Mouse (Mus musculus) neural tube, embryonic 14.5 days (tissue): Measurements from ENCODE around the gene Cit. TPM values are rescaled to one million over a fixed set of nuclear protein-coding genes. Genes with fewer than 3 reads are reported as not detected.
"Not testable (repeated sequence)": the region's sequence is repeated elsewhere in the genome, so short reads cannot be mapped to it uniquely, and the experiment has no call there.

Experiments used
- ATAC-seq: fragments of 200-750 bp; cut with Nextera tagmentation; 2 replicates; pipeline ENCODE4 v1.8.0; 2017; ENCODE audit warnings: low read depth, mild to moderate bottlenecking, moderate TSS enrichment, moderate library complexity
- H3K27ac ChIP-seq: fragments of 300-500 bp; sonication (generic); 2 replicates; pipeline ENCODE4 v1.5.1; 2014; ENCODE audit warnings: low read depth, mild to moderate bottlenecking, control low read depth, low read length, moderate library complexity, mixed read lengths
- H3K27me3 ChIP-seq: fragments of 300-500 bp; sonication (generic); 2 replicates; pipeline ENCODE4 v1.6.1; 2014; ENCODE audit warnings: low read length; ENCODE audit not compliant: control insufficient read depth, insufficient read depth
- H3K36me3 ChIP-seq: fragments of 300-500 bp; sonication (generic); 2 replicates; pipeline ENCODE4 v1.6.1; 2014; ENCODE audit warnings: low read length, mixed read lengths; ENCODE audit not compliant: control insufficient read depth, insufficient read depth
- H3K4me1 ChIP-seq: fragments of 300-500 bp; sonication (generic); 2 replicates; pipeline ENCODE4 v1.6.1; 2014; ENCODE audit warnings: low read length; ENCODE audit not compliant: control insufficient read depth, insufficient read depth
- H3K4me2 ChIP-seq: fragments of 300-500 bp; sonication (generic); 2 replicates; pipeline ENCODE4 v1.6.1; 2014; ENCODE audit warnings: mild to moderate bottlenecking, low read depth, low read length, control low read depth
- H3K4me3 ChIP-seq: fragments of 300-500 bp; sonication (generic); 2 replicates; pipeline ENCODE4 v1.5.1; 2014; ENCODE audit warnings: low read depth, low read length, control low read depth, mixed read lengths
- H3K9ac ChIP-seq: fragments of 300-500 bp; sonication (generic); replicated peaks from 2 replicates; pipeline ENCODE4 v1.6.1; 2014; ENCODE audit warnings: low read depth, mild to moderate bottlenecking, control low read depth, low read length, mixed read lengths
- H3K9me3 ChIP-seq: fragments of 300-500 bp; sonication (generic); 2 replicates; pipeline ENCODE4 v1.6.1; 2016; ENCODE audit warnings: low read length; ENCODE audit not compliant: control insufficient read depth
- WGBS: fragments of 180-500 bp; shearing (Covaris S2); extraction: QIAGEN DNeasy Blood & Tissue Kit; methylation state at CpG from one replicate; pipeline ENCODE4 v1.1.7; 2014; 5-methylcytosine and 5-hydroxymethylcytosine counted together
- polyA plus RNA-seq: library from polyadenylated mRNA; unstranded; fragments of >200 nt; fragmentation: Nextera tagmentation; extraction: Ambion mirVana; gene quantifications from 2 replicates; pipeline ENCODE4 v1.2.1, GENCODE M21; 2014

The Cit gene
- 22.1 and 34.0 TPM in 2 replicates for polyA plus RNA-seq

DNA sequence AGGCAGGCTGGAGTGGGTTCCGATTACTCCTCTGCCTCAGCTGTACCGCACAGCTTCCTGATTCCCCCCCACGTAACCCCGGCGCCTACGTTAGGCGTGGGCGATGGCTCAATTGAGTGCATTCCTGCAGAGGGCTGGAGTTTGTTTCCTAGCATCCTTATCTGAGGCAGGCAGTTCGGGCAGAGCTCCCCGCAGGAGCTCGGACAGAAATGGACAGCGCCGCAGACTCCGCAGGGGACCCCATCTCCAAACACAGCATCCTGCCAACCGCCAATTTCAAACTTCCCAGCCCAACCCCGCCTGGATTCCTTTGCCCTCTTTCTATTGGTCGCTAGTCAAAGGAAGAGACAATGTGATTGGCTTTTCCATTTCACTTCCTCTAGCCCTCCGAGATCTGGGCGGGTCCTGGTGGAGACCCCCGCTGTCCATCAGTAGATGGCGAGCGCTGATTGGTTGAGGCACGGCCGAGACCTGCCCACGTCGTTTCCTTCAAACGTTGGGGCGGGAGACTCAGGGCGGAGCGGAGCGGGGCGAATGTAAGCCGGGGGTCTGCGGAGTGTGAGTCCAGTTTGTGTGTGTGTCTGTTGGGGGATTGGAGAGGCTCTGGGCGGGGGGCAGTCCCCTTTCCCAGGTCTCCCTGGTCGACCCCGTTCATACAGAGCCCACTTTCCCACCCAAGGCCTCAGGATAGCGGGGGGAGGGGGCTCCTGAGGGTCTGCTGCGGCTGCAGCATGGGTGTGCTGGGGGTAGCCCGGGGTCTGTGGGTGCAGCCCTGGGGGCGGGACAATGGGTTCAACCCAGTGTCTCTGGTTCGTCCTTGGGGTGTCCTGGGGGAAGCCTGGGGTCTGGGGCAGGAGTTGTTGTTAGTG lies at the start of gene Cit:
Gene Cit, plus strand, starts transcription at position 513 of the 869 bp plus-strand sequence.
- Histone ChIP-seq H3K4me2 (peak within 1 kb of the TSS; percentile 57), H3K4me3 (peak within 1 kb of the TSS; percentile 42), H3K27me3 (no peaks in the 10 kb centered on the region), H3K9ac (peak within 1 kb of the TSS; percentile 34; the same call in 1 of the 2 replicates), H3K36me3 (no peaks in the 10 kb centered on the region), H3K4me1 (peaks cover 5% of the 10 kb centered on the region; the same call in 1 of the 2 replicates), H3K9me3 (no peaks in the 10 kb centered on the region), H3K27ac (no peak within 1 kb of the TSS)
- ATAC-seq, result peak; percentile 99
- WGBS, result under 1% methylated on average over 39 of the region's 42 CpGs

DNA sequence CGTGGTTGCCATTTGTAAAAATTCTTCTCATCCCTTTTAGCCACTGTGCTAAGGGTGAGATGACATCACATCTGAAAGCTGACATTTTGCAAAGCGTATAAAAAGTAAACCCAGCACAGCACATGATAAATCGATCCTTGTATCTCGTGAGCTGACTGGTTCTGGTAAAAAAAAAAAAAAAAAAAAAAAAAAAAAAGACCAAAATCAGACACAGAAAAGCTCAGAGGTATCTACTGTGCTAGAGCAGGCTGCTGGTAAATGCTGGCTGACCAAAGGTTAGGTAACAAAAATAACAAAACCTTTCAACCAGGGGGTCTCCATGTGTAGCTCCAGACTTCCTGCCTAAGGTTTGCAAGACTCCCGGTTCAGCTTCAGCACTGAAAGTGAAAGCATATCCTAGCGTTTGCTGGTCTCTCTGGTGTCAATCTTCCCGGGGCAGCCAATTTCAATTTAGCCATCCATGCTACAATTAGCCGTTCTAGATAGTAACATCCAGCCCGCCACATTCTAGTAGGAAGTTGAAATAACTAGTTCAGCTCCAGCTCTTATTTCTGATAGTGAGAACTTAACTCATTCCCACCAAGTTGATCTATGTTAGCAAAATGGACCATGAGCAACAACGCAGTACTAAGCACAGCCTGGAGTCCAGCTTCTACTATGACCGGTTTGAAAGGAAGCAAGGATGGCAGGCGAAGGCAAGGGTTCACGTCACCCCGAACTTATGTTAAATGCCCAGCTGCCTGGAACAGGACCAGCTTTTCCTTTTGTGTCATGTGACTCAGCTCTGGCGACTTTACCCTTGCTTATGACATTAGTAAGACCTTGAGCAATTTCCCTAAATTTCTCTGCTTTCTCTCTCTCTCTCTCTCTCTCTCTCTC lies 45.8 kb upstream of the Cit start:
- Histone ChIP-seq H3K4me2 (no peak overlapping the region), H3K27ac (no peak overlapping the region), H3K9ac (no peak overlapping the region), H3K9me3 (no peaks in the 10 kb centered on the region), H3K27me3 (no peaks in the 10 kb centered on the region), H3K4me3 (no peak overlapping the region), H3K36me3 (no peaks in the 10 kb centered on the region), H3K4me1 (no peaks in the 10 kb centered on the region)
- ATAC-seq, result no peak
- WGBS, result 74% methylated on average over 15 of the region's 15 CpGs

DNA sequence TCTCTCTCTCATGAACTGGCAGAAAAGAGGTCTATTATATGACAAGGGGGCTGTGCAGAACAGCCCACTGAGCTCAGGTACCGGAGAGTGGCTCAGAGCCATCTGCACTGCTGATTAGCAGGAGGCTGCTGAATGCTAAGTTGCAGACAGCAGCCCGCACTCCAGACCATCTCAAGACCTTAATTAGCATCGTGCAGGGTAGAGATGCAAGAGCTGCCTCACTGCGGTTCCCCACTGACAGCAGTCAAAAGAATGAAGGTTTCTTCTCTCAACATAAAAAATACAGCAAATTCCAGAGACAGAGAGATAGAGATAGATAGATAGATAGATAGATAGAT lies 45.2 kb upstream of the Cit start:
- H3K9ac ChIP-seq, result no peak overlapping the region
- 43% methylated on average over 4 of the region's 4 CpGs for WGBS
- no peaks in the 10 kb centered on the region for H3K9me3 ChIP-seq
- H3K4me1 ChIP-seq, result no peaks in the 10 kb centered on the region
- no peak for ATAC-seq
- H3K27me3 ChIP-seq, result no peaks in the 10 kb centered on the region
- H3K4me3 ChIP-seq, result no peak overlapping the region
- no peak overlapping the region for H3K27ac ChIP-seq
- H3K36me3 ChIP-seq, result no peaks in the 10 kb centered on the region
- H3K4me2 ChIP-seq, result no peak overlapping the region

DNA sequence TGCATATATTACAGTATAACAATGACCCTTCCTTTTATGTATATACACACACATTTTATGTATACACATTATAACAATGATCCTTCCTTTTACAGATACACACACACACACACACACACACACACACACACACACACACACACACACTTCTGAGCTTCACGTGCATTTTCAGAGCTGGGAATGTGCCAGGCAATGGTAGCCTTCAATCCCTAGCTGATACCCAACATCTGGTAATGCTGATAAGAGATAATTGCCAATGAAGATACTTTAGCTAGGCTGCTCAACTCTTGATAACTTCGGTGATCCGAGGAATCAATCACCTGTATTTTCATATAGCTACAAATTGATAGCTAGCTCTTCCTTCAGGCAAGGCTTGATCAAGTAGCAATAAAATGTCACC lies 32.8 kb upstream of the Cit start:
- WGBS, result 79% methylated on average over 3 of the region's 3 CpGs
- Histone ChIP-seq H3K4me1 (no peaks in the 10 kb centered on the region), H3K27me3 (no peaks in the 10 kb centered on the region), H3K36me3 (no peaks in the 10 kb centered on the region), H3K4me2 (no peak overlapping the region), H3K4me3 (no peak overlapping the region), H3K9me3 (no peaks in the 10 kb centered on the region), H3K27ac (no peak overlapping the region), H3K9ac (no peak overlapping the region)
- ATAC-seq, result no peak

DNA sequence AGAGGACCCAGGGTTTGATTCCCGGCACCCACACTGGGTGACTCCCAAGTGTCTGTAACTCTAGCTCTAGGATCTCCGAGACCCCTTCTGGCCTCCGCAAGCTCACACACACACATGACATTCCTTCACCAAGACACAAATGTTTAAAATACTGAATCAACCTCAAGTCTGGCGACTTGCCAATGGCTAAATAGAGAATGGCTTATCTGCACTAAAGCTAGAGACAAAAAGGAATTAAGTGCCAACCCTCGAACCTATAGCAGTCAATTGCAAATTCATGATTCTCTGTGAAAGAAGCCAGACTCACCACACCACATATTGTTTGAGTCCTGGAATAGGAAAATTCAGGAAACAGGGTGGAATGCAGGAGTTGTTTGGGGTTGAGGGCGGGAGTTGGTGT lies 28.1 kb upstream of the Cit start:
- ATAC-seq, result no peak
- 69% methylated on average over 6 of the region's 6 CpGs for WGBS
- Histone ChIP-seq H3K4me1 (no peaks in the 10 kb centered on the region), H3K27me3 (no peaks in the 10 kb centered on the region), H3K9me3 (no peaks in the 10 kb centered on the region), H3K36me3 (no peaks in the 10 kb centered on the region), H3K9ac (no peak overlapping the region), H3K27ac (no peak overlapping the region), H3K4me3 (no peak overlapping the region), H3K4me2 (no peak overlapping the region)

DNA sequence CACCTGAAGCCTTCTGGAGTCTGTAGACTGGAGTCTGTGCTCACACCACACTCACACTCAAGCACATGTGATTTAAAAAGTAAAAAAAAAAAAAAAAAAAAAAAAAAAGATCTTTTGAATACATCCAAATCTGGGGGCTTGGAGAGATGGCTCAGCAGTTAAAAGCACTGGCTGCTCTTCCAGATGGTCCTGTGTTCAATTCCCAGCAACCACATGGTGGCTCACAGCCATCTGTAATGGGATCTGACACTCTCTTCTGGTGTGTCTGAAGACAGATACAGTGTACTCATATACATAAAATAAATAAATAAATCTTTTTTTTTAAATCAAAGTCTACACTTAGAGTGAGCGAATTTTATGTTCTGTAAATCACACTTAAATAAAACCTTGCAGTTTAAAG lies 27.4 kb upstream of the Cit start:
- H3K36me3 ChIP-seq, H3K27ac ChIP-seq, H3K9me3 ChIP-seq, H3K4me2 ChIP-seq, H3K4me1 ChIP-seq, H3K9ac ChIP-seq, ATAC-seq, H3K4me3 ChIP-seq, H3K27me3 ChIP-seq: not testable (repeated sequence)
- WGBS, result 77% methylated on average over 1 of the region's 1 CpGs

DNA sequence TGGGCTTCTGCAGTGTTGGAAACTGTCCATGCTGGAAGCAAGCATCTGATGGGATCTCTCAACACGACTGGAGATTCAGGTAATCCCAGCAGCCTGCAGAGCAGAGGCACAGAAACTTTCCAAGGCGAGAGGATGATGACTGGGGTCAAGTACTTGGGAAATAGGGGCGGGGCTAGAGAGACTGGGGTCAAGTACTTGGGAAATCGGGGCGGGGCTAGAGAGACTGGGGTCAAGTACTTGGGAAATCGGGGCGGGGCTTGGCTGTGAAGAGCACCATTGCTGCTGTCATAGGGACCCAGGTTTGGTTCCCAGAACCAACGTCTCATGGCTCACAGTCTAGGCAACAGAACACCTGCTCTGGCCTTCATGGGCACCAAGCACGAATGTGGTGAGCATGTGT lies 25.1 kb upstream of the Cit start:
- Histone ChIP-seq H3K9me3 (no peaks in the 10 kb centered on the region), H3K9ac (no peak overlapping the region), H3K27me3 (no peaks in the 10 kb centered on the region), H3K36me3 (no peaks in the 10 kb centered on the region), H3K4me2 (no peak overlapping the region), H3K27ac (no peak overlapping the region), H3K4me1 (no peaks in the 10 kb centered on the region), H3K4me3 (no peak overlapping the region)
- ATAC-seq, result no peak
- WGBS, result 82% methylated on average over 9 of the region's 9 CpGs

DNA sequence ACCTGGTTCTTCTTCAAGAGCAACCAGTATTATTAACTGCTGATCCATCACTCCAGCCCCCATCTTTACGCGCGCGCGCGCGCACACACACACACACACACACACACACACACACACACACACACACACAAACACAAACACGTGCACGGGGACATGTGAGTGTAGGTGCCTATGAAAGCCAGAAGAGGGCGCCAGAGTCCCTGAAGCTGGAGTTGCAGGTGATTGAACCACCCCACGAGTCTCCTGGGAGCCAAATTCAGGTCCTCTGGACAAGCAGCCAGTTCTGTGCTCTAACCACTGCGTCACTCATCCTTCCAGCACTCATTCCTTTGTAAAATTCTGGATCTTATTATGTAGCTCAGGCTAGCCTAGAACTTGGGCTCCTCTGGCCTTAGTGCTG lies 23.9 kb upstream of the Cit start:
- Histone ChIP-seq H3K9ac (no peak overlapping the region), H3K4me2 (no peak overlapping the region), H3K27ac (no peak overlapping the region), H3K36me3 (no peaks in the 10 kb centered on the region), H3K4me1 (no peaks in the 10 kb centered on the region), H3K27me3 (no peaks in the 10 kb centered on the region), H3K4me3 (no peak overlapping the region), H3K9me3 (no peaks in the 10 kb centered on the region)
- ATAC-seq, result no peak
- WGBS, result 92% methylated on average over 12 of the region's 12 CpGs

DNA sequence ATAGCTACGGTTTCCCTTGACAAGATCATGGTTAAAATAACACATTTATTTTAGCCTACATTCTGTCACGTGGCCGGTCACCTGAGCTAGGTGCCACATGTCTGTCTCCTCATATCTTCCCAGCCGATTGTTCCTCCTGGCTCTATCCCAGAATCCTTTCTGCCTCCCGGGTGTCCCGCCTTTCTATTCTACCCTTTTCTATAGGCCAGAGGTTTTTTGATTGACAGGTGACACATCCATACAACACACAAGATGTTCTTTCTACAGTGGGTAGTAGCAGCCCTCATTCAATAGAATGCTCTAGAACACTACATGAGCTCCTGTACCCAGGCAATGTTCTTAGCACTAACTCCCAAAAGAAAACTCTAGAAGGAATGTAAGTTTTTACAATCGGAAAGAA lies 23.2 kb upstream of the Cit start:
- 94% methylated on average over 7 of the region's 7 CpGs for WGBS
- no peak overlapping the region for H3K4me3 ChIP-seq
- no peak for ATAC-seq

More for the DNA sequence above, 23.2 kb upstream of the Cit start:
- H3K27me3 ChIP-seq, result no peaks in the 10 kb centered on the region
- H3K27ac ChIP-seq, result no peak overlapping the region
- no peak overlapping the region for H3K4me2 ChIP-seq
- no peaks in the 10 kb centered on the region for H3K9me3 ChIP-seq
- no peaks in the 10 kb centered on the region for H3K4me1 ChIP-seq
- H3K9ac ChIP-seq, result no peak overlapping the region
- no peaks in the 10 kb centered on the region for H3K36me3 ChIP-seq
